Mouse (Mus musculus) small intestine, adult 2 months (tissue): ENCODE measurements around the gene Cenpc1. TPM values are rescaled to one million over a fixed set of nuclear protein-coding genes. Genes with fewer than 3 reads are reported as not detected.

Source experiments
- H3K27ac ChIP-seq: fragments of 200-500 bp; 2 replicates; pipeline ENCODE4 v1.5.1; 2012; ENCODE audit warnings: low read depth, low read length, control low read depth, inconsistent platforms; ENCODE audit not compliant: insufficient read depth
- H3K27me3 ChIP-seq: fragments of 200-500 bp; 2 replicates; pipeline ENCODE4 v1.6.1; 2012; ENCODE audit warnings: mild to moderate bottlenecking, moderate library complexity, low read length, inconsistent platforms; ENCODE audit not compliant: control insufficient read depth, insufficient read depth
- H3K36me3 ChIP-seq: fragments of 200-500 bp; 2 replicates; pipeline ENCODE4 v1.6.1; 2012; ENCODE audit warnings: mild to moderate bottlenecking, low read length, control low read depth, inconsistent platforms; ENCODE audit not compliant: control insufficient read depth, insufficient read depth
- H3K4me1 ChIP-seq: fragments of 200-500 bp; 2 replicates; pipeline ENCODE4 v1.6.1; 2012; ENCODE audit warnings: low read length, inconsistent platforms, mixed read lengths; ENCODE audit not compliant: control insufficient read depth, insufficient read depth, insufficient read length
- H3K4me3 ChIP-seq: fragments of 200-500 bp; 2 replicates; pipeline ENCODE4 v1.5.1; 2012; ENCODE audit warnings: low read depth, mild to moderate bottlenecking, control low read depth, inconsistent platforms, low read length, moderate library complexity
- CTCF ChIP-seq: fragments of 200-500 bp; IDR thresholded peaks from 2 replicates; pipeline ENCODE4 v1.5.1; 2012; ENCODE audit warnings: low read depth, mild to moderate bottlenecking, control low read depth, inconsistent platforms, low read length, moderate library complexity, mixed read lengths; ENCODE audit not compliant: insufficient replicate concordance, insufficient read length; ENCODE audit errors: extremely low read depth
- POLR2A ChIP-seq: fragments of 200-500 bp; IDR thresholded peaks from 2 replicates; pipeline ENCODE4 v1.6.1; 2012; ENCODE audit warnings: low read depth, mild to moderate bottlenecking, control low read depth, inconsistent platforms, low read length, moderate library complexity
- WGBS: fragments of 180-500 bp; shearing (Covaris S2); methylation state at CpG from one replicate; pipeline ENCODE4 v1.1.7; 2018; 5-methylcytosine and 5-hydroxymethylcytosine counted together
- polyA plus RNA-seq: library from polyadenylated mRNA; depleted of rRNA; stranded (reverse); fragments of >200 nt; gene quantifications from 2 replicates; pipeline ENCODE4 v1.2.3, GENCODE M21; 2012; rRNA removed

The Cenpc1 gene
- polyA plus RNA-seq, 1 experiment: 2.3 TPM

DNA sequence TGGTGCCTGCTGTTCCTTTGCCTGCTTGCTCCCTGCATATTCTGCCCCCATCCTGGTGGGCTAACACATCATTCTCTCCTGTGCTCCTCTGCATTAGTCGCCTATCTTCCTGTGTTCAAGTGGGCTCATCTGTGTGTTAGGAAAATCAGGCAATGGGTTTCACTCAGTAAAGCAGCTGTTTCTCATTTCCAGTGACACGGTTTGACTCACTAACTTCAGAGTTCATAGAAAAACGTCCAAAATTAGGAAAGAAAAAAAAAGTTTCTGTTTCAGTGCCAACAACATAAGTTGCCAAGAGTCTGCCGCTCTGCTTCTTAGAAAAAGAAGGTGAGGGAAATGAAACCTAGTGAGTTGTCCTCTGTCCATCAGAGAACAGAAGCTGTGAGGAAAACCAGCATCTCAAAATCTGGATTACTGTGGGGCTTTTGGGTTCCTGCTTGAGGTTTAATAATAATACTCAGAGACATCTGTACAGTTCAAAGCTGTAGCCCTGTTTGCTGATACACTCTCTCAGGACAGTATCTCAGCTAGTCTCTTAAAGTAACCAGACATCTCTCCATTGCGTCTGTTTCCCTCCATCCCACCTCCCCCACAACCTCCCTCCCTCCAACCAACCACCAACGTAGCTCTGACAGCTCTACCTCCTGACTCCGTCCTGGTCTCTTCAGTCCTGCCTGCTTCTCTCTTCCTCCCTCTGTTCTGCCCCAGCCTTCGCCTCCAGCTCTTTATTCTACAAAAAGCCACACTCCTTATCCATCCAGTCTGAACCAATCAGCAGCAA is 87.5 kb downstream of the Cenpc1 start:
- WGBS: 54% methylated on average over 8 of the region's 8 CpGs
- H3K36me3 ChIP-seq: no peaks in the 10 kb centered on the region
- TF ChIP-seq CTCF (no peak), POLR2A (no peak)
- H3K27ac ChIP-seq: no peak overlapping the region
- H3K4me3 ChIP-seq: no peak overlapping the region
- H3K4me1 ChIP-seq: no peaks in the 10 kb centered on the region
- H3K27me3 ChIP-seq: no peaks in the 10 kb centered on the region

- no peaks in the 10 kb centered on the region for H3K4me1 ChIP-seq
- no peak overlapping the region for H3K27ac ChIP-seq
- TF ChIP-seq CTCF (no peak), POLR2A (no peak)
- no peak overlapping the region for H3K4me3 ChIP-seq
- H3K36me3 ChIP-seq: no peaks in the 10 kb centered on the region
- WGBS: 78% methylated on average over 7 of the region's 7 CpGs
- H3K27me3 ChIP-seq: no peaks in the 10 kb centered on the region
Measured at GRCm38 (mm10) chr5:85962791-85963190, 102.6 kb downstream of the Cenpc1 start.

Other genes with a start within 250 kb of the Cenpc1 start
- 0.15 and 0.25 TPM in 2 replicates for gene Stap1, start 6.2 kb upstream of the Cenpc1 start, polyA plus RNA-seq
- gene Uba6, start 107.2 kb upstream of the Cenpc1 start, polyA plus RNA-seq: 0.19 and 0.56 TPM in 2 replicates
- not detected in 2 replicates for gene Gnrhr, start 132.3 kb upstream of the Cenpc1 start, polyA plus RNA-seq
- not detected in 2 replicates for gene Tmprss11c, start 223.7 kb upstream of the Cenpc1 start, polyA plus RNA-seq